Mouse (Mus musculus) mature B cell (primary cell): ENCODE data around the gene Chfr.
"Not testable (repeated sequence)": the region's sequence is repeated elsewhere in the genome, so short reads cannot be mapped to it uniquely, and the experiment has no call there.

Source experiments
- in situ Hi-C: fragments of 300-500 bp; cut with MboI; formaldehyde crosslinking; loops from 2 replicates; pipeline ENCODE4 v1.14.3; 2019

Chfr gene

DNA sequence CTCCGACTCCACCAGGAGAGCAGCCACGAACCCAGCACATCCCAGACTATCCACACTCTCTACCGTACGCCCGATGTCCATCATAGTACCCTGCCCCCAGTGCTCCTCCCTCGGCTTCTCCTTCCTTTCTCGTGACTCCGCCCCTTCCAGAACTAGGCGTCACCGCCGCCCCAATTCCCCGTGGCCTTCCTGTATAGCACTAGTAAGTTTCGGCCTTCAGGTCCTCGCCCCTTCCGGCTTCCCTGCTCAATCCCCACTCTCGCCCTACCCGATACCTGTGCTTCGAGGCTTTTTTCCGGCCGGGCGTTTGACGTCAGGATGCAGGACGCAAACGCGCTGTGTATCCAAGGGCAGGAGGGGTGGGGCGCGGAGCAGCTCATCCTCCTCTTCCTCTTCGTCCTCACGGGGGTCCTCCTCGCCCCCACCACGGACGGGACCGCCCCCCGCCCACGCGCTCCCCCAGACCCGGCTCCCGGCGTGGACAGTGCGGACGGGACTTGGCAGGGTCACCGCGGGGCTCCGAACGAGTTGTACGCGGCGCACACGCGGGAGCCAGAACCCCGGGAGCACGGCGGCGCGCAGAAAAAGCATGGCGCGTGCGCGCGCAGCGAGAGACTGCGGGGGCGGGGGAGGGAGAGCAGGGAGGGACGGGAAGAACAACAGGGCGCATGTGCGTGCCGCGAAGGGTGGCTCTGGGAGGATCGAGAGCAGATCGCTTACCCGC lies 27.9 kb upstream of the Chfr start, which contains the start of gene Gtpbp6:
Gene Gtpbp6, minus strand, starts transcription at position 617 of the 724 bp plus-strand sequence.
- in situ Hi-C loops = loop anchor here (10.0 kb wide), 1 partner anchor 553 kb away; the partner anchor contains the start of gene Crlf2

GRCm38 (mm10) chr5:110108305-110108628 lies 27.4 kb upstream of the Chfr start:
- in situ Hi-C loops = loop anchor here (10.0 kb wide), 1 partner anchor 553 kb away; the partner anchor contains the start of gene Crlf2

GRCm38 (mm10) chr5:110109991-110110441 lies 25.6 kb upstream of the Chfr start, which contains the start of gene Zfp605:
Gene Zfp605, plus strand, starts transcription at chr5:110110092.
- in situ Hi-C loops = loop anchor here (10.0 kb wide), 1 partner anchor 555 kb away; the partner anchor contains the start of gene Crlf2

DNA sequence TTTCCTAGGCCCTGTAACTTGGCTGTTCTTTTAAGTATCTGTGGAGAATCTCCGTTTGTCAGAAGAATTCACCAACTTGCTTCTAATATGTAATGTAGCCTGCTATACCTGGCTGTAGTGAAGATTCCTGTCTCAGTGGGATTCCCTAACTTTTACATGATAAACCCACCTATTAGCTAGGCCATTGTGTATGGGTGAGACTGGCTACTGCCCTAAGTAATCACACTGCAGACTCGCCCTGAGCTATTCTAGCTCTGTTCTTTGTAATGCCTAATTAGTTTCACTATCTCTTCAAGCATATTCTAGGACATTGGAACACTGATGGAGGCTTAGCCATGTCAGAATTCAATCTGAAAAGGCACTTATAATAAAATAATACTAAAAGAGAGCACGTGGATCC lies 13.3 kb upstream of the Chfr start:
- in situ Hi-C loops = not testable (repeated sequence)

DNA sequence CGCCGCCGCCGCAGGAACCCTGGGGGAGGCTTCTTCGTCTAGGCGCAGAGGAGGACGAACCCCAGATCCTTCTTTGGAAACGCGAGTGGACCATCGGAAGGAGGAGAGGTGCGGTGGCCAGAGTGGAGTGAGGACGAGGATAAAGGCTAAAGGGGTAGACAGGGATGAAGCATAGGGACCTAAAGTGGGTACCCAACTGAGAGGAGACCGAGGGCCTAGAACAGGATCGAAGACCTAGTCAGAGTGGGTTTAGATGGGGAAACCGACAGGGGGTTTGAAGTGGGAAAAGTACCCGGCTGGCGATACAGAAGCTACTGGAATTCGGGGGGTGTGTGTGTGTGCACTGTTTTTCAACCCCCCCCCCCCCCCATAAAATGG lies 434 bp downstream of the Chfr start:
- in situ Hi-C loops = no loop called here

GRCm38 (mm10) chr5:110137816-110138215 lies 2.2 kb downstream of the Chfr start:
- in situ Hi-C loops = no loop called here

DNA sequence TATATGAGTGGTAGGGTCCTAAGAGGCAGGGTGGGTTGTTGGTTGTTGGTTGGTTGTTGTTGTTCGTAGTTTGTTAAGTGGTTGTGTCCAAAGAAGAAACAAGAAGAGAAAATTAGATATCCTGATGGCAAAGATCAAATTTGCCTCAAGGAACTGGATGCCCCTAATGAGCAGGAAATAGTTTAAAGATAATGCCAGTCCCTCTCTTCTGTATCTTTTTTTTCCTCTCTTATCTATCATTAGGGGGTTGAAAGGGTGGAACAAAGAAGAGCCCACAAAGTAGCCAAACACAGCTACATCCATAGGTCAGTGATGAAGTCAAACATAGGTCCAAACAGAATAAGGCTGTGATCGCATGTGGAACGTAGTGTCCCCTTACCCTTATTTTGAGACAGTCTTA lies 3.7 kb downstream of the Chfr start:
- in situ Hi-C loops = no loop called here

- in situ Hi-C loops = no loop called here
Measured at GRCm38 (mm10) chr5:110140424-110140823, 4.8 kb downstream of the Chfr start.

DNA sequence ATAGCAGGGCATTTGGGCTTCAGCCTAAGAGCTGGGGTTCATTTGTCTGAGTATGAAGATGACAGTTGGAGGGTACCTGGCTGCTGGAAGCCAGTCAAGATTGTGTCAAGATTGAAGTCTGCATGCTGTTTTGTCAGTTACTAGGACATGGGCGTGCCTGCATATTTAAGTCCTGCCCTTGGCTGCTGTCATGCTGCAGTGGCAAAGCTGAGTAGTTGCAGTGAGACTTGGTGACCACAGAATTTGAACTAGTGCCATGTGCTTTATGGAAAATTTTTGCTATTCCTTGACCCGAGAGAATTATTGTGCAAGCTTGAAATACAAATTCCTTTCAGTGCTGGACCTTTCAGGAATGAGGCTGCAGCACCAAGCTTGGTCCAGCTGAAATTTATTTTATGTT lies 6.7 kb downstream of the Chfr start:
- in situ Hi-C loops = no loop called here

GRCm38 (mm10) chr5:110143007-110143406 lies 7.4 kb downstream of the Chfr start:
- in situ Hi-C loops = no loop called here

DNA sequence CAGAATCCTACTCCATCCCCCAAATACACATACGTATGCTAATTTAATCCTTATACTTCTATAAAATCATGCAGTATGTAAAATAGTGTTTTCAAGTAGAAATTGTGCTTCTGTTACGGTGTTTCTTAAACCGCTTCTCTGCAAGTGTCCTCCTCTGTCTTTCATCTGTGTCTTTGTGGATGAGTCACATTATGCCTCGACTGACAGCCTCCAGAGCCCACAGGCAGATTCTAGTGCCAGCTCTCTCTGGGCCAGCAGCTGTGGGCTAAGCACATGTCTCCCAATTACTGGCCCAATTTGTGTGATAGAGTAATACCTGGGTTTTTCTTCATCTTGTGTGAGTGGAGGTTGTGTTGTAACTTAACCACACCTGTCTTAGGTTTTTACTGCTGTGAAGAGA lies 33.7 kb downstream of the Chfr start:
- in situ Hi-C loops = no loop called here

- in situ Hi-C loops = no loop called here
Measured at GRCm38 (mm10) chr5:110176362-110177020, 40.8 kb downstream of the Chfr start, which contains the start of gene Golga3. Gene Golga3, plus strand, starts transcription at chr5:110176701.

- in situ Hi-C loops = no loop called here
Measured at GRCm38 (mm10) chr5:110177021-110177420, 41.4 kb downstream of the Chfr start.

DNA sequence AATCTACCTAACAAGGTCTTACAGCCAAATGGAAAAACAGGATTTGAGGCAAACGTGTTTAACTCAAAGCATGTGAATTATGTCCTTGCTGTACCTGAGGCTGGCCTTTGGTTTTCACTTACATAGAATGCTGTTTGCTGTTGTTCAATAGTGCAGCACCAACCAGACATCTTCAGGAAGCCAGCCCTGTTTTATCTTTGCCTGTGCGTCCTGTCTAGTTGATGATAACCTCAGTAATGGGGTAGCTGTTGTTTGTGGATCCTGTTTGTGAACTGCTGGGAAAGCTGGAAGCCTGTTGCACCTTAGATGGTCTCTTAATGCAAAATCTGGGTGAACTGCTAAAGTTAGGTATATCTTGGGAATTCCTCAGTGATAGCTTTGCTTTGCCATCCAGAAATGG lies 43.0 kb downstream of the Chfr start:
- in situ Hi-C loops = no loop called here

GRCm38 (mm10) chr5:110181716-110182115 lies 46.1 kb downstream of the Chfr start:
- in situ Hi-C loops = no loop called here

GRCm38 (mm10) chr5:110203164-110203895 lies 67.7 kb downstream of the Chfr start:
- in situ Hi-C loops = no loop called here

DNA sequence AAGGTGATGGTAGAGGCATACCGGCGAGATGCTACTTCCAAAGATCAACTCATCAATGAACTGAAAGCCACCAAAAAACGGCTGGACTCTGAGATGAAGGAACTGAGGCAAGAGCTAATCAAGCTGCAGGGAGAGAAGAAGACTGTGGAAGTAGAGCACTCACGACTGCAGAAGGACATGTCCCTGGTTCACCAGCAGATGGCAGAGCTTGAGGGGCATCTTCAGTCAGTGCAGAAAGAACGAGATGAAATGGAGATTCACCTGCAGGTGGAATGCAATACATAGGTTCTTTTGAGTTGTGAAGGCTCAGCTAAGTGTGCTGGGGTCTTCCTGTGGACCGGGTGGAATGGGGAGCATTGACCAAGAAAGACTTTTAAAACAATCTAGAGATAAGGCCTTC lies 69.1 kb downstream of the Chfr start:
- in situ Hi-C loops = no loop called here

- in situ Hi-C loops = no loop called here
Measured at GRCm38 (mm10) chr5:110211312-110211711, 75.7 kb downstream of the Chfr start.

DNA sequence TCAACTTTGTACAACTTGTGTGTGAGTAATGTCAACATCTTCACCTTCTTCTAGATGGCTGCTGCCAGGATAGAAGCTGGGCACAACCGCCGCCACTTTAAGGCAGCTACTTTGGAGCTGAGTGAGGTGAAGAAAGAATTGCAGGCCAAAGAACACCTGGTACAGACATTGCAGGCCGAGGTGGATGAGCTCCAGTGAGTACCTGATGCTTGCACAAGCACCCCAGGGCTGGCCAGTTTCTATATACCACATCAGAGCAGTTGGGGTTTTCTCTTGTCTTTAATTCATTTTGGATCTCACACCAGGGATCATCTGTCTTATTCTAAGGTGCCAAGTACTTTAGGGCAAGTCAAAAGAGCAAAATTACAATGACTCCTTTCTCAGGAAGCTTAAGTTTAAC lies 81.1 kb downstream of the Chfr start:
- in situ Hi-C loops = no loop called here

- in situ Hi-C loops = no loop called here
Measured at GRCm38 (mm10) chr5:110220331-110220730, 84.7 kb downstream of the Chfr start.
